9 mouse cellular contexts compared by ENCODE assay signal in the genomic region with DNA sequence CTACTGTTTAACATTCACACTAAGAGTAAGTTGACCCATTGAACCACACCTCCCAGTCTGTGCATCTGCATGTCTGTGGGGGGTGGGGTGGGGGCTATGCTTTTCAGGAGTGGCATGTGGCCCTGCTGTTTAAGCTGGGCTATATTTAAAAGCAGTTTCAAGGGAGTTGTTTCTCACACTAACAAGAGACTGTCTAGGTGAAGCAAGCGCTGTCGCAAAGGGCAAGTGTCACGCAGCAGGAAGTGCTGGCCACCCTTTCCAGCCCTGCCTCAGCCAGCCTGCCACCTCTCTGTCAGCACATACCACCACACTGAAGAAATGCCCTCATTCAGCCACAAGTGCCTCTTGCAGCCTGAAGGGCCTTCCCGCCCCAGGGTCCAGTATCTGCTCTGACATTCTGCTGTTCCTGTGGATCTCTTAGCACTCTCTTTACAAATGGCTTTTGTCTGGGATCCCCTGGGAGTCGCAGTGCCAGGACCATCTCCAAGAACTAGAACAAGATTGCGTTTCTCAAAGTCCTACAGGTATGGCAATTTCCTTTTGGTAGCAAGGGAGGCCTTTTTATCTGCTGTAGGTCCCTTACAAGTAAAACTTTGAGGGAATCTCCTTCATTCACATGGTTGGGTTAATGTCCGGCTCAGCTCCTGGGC.
DNase-seq lines count a peak whose midpoint lies in the region; ATAC-seq lines count a peak whose summit lies in the region.
"Had no signal": no experiment of that assay in that cellular context is flagged by ENCODE, and none has a peak within 500 bp of the region (broad histone marks: within the 10 kb centered on the region; RNA-seq: fewer than 3 reads in every experiment).

No protein-coding gene starts in this region.

- WGBS in forebrain, embryonic 10.5 days: 1% methylated on average over 7 of the region's 7 CpGs
- WGBS in forebrain, embryonic 16.5 days: 9% methylated on average over 7 of the region's 7 CpGs
- 32% methylated on average over 7 of the region's 7 CpGs for WGBS in intestine, embryonic 16.5 days

- no peaks in the 10 kb centered on the region for H3K9me3 ChIP-seq in forebrain, embryonic 10.5 days
- no peaks in the 10 kb centered on the region for H3K9me3 ChIP-seq in forebrain, embryonic 16.5 days (ENCODE audit: control insufficient read depth, low read length)
- H3K9me3 ChIP-seq in intestine, embryonic 16.5 days (ENCODE audit: control insufficient read depth, low read length): no peaks in the 10 kb centered on the region
- H3K9me3 ChIP-seq: embryonic facial prominence, embryonic 13.5 days had no signal

- peak; percentile 22 for DNase-seq in forebrain, embryonic 10.5 days (ENCODE audit: extremely low spot score, low spot score)
- DNase-seq in embryo, embryonic 11 days: peak; percentile 49
- DNase-seq in lung, postnatal 36 days: peak; percentile 79
- no peak for DNase-seq in right cerebral cortex, postnatal 10 days (ENCODE audit: low spot score in 2 of 2)
- DNase-seq in urinary bladder, postnatal 10 days (ENCODE audit: low spot score): no peak
- DNase-seq in adrenal gland, adult 2 months: no peak

- H3K36me3 ChIP-seq in forebrain, embryonic 10.5 days (replicated peaks): no peaks in the 10 kb centered on the region
- H3K36me3 ChIP-seq in forebrain, embryonic 16.5 days (ENCODE audit: control insufficient read depth, insufficient read depth): no peaks in the 10 kb centered on the region
- H3K36me3 ChIP-seq in intestine, embryonic 16.5 days (ENCODE audit: control insufficient read depth, insufficient read depth, low read length): no peaks in the 10 kb centered on the region
- H3K36me3 ChIP-seq: embryonic facial prominence, embryonic 13.5 days had no signal

- H3K27me3 ChIP-seq in forebrain, embryonic 10.5 days (ENCODE audit: poor library complexity, severe bottlenecking): no peaks in the 10 kb centered on the region
- H3K27me3 ChIP-seq in forebrain, embryonic 16.5 days (replicated peaks; ENCODE audit: control insufficient read depth, insufficient read depth, low read length): no peaks in the 10 kb centered on the region
- no peaks in the 10 kb centered on the region for H3K27me3 ChIP-seq in intestine, embryonic 16.5 days (replicated peaks; ENCODE audit: control insufficient read depth, insufficient read depth, low read length)

- H3K27ac ChIP-seq in forebrain, embryonic 10.5 days: peak overlapping the region; percentile 53
- no peak overlapping the region for H3K27ac ChIP-seq in forebrain, embryonic 16.5 days (ENCODE audit: low read length)
- no peak overlapping the region for H3K27ac ChIP-seq in intestine, embryonic 16.5 days (ENCODE audit: low read length)
- H3K27ac ChIP-seq: embryonic facial prominence, embryonic 13.5 days had no signal

- no peak overlapping the region; the same call in 1 of the 2 replicates for H3K4me3 ChIP-seq in forebrain, embryonic 10.5 days
- no peak overlapping the region for H3K4me3 ChIP-seq in forebrain, embryonic 16.5 days (replicated peaks; ENCODE audit: low read length)
- no peak overlapping the region for H3K4me3 ChIP-seq in intestine, embryonic 16.5 days (ENCODE audit: low read length)
- H3K4me3 ChIP-seq: embryonic facial prominence, embryonic 13.5 days had no signal

- ATAC-seq in forebrain, embryonic 16.5 days: no peak; the same call in 1 of the 2 replicates
- peak; percentile 63 for ATAC-seq in intestine, embryonic 16.5 days

- peaks cover 30% of the 10 kb centered on the region for H3K4me1 ChIP-seq in forebrain, embryonic 10.5 days
- H3K4me1 ChIP-seq in forebrain, embryonic 16.5 days (replicated peaks; ENCODE audit: control insufficient read depth, insufficient read depth, low read length): peaks cover 17% of the 10 kb centered on the region
- H3K4me1 ChIP-seq in intestine, embryonic 16.5 days (ENCODE audit: control insufficient read depth, insufficient read depth, low read length): peaks cover 9% of the 10 kb centered on the region

- no peak overlapping the region for H3K9ac ChIP-seq in forebrain, embryonic 16.5 days (replicated peaks; ENCODE audit: low read depth, low read length)
- H3K9ac ChIP-seq in intestine, embryonic 16.5 days (ENCODE audit: low read depth, low read length): no peak overlapping the region; the same call in 1 of the 2 replicates
- H3K9ac ChIP-seq: embryonic facial prominence, embryonic 13.5 days had no signal

- H3K4me2 ChIP-seq in forebrain, embryonic 16.5 days (ENCODE audit: low read length): no peak overlapping the region
- no peak overlapping the region for H3K4me2 ChIP-seq in intestine, embryonic 16.5 days (ENCODE audit: low read depth, low read length)
- H3K4me2 ChIP-seq: embryonic facial prominence, embryonic 13.5 days had no signal

Comparison
In these comparisons a context has a peak if more than half of its experiments do, and no peak if none do; other contexts are left out.
1. DNase-seq: peak in forebrain, embryonic 10.5 days (single experiment), embryo, embryonic 11 days (single experiment) and lung, postnatal 36 days (single experiment); none in right cerebral cortex, postnatal 10 days (0 of 2), urinary bladder, postnatal 10 days (single experiment) and adrenal gland, adult 2 months (single experiment).